Mouse (Mus musculus): ENCODE data around the gene Agpat4. TPM values are rescaled to one million over a fixed set of nuclear protein-coding genes. Genes with fewer than 3 reads are reported as not detected.

Agpat4 gene
- polyA plus RNA-seq, 2 experiments from 2014 or later, result 15.8 to 18.2 TPM

- no peak for ATAC-seq
Observed at GRCm38 (mm10) chr17:12123168-12123567, 4.7 kb downstream of the Agpat4 start.

- no peak for ATAC-seq
Observed at GRCm38 (mm10) chr17:12127056-12127455, 8.6 kb downstream of the Agpat4 start.

- ATAC-seq, result no peak
Observed at GRCm38 (mm10) chr17:12128976-12129375, 10.5 kb downstream of the Agpat4 start.

- no peak for ATAC-seq
Observed at GRCm38 (mm10) chr17:12131171-12131570, 12.7 kb downstream of the Agpat4 start.

- no peak for ATAC-seq
Observed at GRCm38 (mm10) chr17:12131581-12131980, 13.1 kb downstream of the Agpat4 start.

GRCm38 (mm10) chr17:12132904-12133303 is 14.4 kb downstream of the Agpat4 start:
- no peak for ATAC-seq

- no peak for ATAC-seq
Observed at GRCm38 (mm10) chr17:12133985-12134384, 15.5 kb downstream of the Agpat4 start.

GRCm38 (mm10) chr17:12134975-12135633 is 16.6 kb downstream of the Agpat4 start:
- ATAC-seq, result no peak

- ATAC-seq, result no peak
Observed at GRCm38 (mm10) chr17:12138355-12138754, 19.9 kb downstream of the Agpat4 start.

- no peak for ATAC-seq
Observed at GRCm38 (mm10) chr17:12143948-12144364, 25.5 kb downstream of the Agpat4 start.

GRCm38 (mm10) chr17:12146132-12146681 is 27.7 kb downstream of the Agpat4 start:
- no peak for ATAC-seq

- ATAC-seq, result no peak
Observed at GRCm38 (mm10) chr17:12147830-12148229, 29.3 kb downstream of the Agpat4 start.

GRCm38 (mm10) chr17:12149232-12149861 is 30.8 kb downstream of the Agpat4 start:
- ATAC-seq, result no peak

- ATAC-seq, result no peak
Observed at GRCm38 (mm10) chr17:12150970-12151369, 32.5 kb downstream of the Agpat4 start.

GRCm38 (mm10) chr17:12154260-12154659 is 35.8 kb downstream of the Agpat4 start:
- ATAC-seq, result no peak

- no peak for ATAC-seq
Observed at GRCm38 (mm10) chr17:12155236-12155635, 36.7 kb downstream of the Agpat4 start.

GRCm38 (mm10) chr17:12155872-12156271 is 37.4 kb downstream of the Agpat4 start:
- no peak for ATAC-seq

- no peak for ATAC-seq
Observed at GRCm38 (mm10) chr17:12156661-12157060, 38.2 kb downstream of the Agpat4 start.

- ATAC-seq, result no peak
Observed at GRCm38 (mm10) chr17:12157203-12157602, 38.7 kb downstream of the Agpat4 start.

GRCm38 (mm10) chr17:12159187-12160060 is 40.9 kb downstream of the Agpat4 start:
- no peak for ATAC-seq

- no peak for ATAC-seq
Observed at GRCm38 (mm10) chr17:12160061-12160421, 41.5 kb downstream of the Agpat4 start.

- ATAC-seq, result no peak
Observed at GRCm38 (mm10) chr17:12160540-12160939, 42.0 kb downstream of the Agpat4 start.

Measured in CD4-positive, CD25-positive, alpha-beta regulatory T cell, adult 4 months (primary cell).